Mouse (Mus musculus) kidney, adult 2 months (tissue): ENCODE results near the gene Sar1a. TPM values are rescaled to one million over a fixed set of nuclear protein-coding genes. Genes with fewer than 3 reads are reported as not detected.
A peak's percentile ranks its signal among the peaks of the same experiment; 100 is the strongest.

ENCODE experiments used
- DNase-seq: peaks from one replicate; pipeline ENCODE4 v3.0.0; 2021
- H3K27ac ChIP-seq: fragments of 200-500 bp; 2 replicates; pipeline ENCODE4 v1.5.1; 2012; ENCODE audit warnings: low read depth, low read length, control low read depth, inconsistent platforms; ENCODE audit not compliant: insufficient read depth
- H3K27me3 ChIP-seq: fragments of 200-500 bp; replicated peaks from 2 replicates; pipeline ENCODE4 v1.6.1; 2012; ENCODE audit warnings: mild to moderate bottlenecking, moderate library complexity, low read length, inconsistent platforms; ENCODE audit not compliant: control insufficient read depth, insufficient read depth
- H3K36me3 ChIP-seq: fragments of 200-500 bp; 2 replicates; pipeline ENCODE4 v1.6.1; 2012; ENCODE audit warnings: mild to moderate bottlenecking, moderate library complexity, low read length, inconsistent platforms; ENCODE audit not compliant: control insufficient read depth, insufficient read depth
- H3K4me1 ChIP-seq: fragments of 200-500 bp; 2 replicates; pipeline ENCODE4 v1.6.1; 2011; ENCODE audit warnings: low read length; ENCODE audit not compliant: control insufficient read depth, insufficient read depth
- H3K4me3 ChIP-seq: fragments of 200-500 bp; 2 replicates; pipeline ENCODE4 v1.5.1; 2011; ENCODE audit warnings: mild to moderate bottlenecking, low read depth, low read length, control low read depth; ENCODE audit not compliant: insufficient read depth
- CTCF ChIP-seq: fragments of 200-500 bp; conservative IDR thresholded peaks from 2 replicates; pipeline ENCODE4 v1.5.1; 2011; ENCODE audit warnings: low read depth, mild to moderate bottlenecking, control low read depth, low read length, moderate library complexity, mixed read lengths; ENCODE audit not compliant: insufficient read depth, insufficient read length
- POLR2A ChIP-seq: fragments of 200-500 bp; IDR thresholded peaks from one replicate; pipeline ENCODE4 v1.6.1; 2011; ENCODE audit warnings: low read depth, low read length, control low read depth
- WGBS: fragments of 180-500 bp; shearing (Covaris S2); methylation state at CpG from one replicate; pipeline ENCODE4 v1.1.7; 2018; 5-methylcytosine and 5-hydroxymethylcytosine counted together
- polyA plus RNA-seq: library from polyadenylated mRNA; depleted of rRNA; stranded (reverse); fragments of >200 nt; gene quantifications from 2 replicates; pipeline ENCODE4 v1.2.3, GENCODE M21; 2012

Sar1a gene
- polyA plus RNA-seq, 1 experiment = 67.7 TPM

DNA sequence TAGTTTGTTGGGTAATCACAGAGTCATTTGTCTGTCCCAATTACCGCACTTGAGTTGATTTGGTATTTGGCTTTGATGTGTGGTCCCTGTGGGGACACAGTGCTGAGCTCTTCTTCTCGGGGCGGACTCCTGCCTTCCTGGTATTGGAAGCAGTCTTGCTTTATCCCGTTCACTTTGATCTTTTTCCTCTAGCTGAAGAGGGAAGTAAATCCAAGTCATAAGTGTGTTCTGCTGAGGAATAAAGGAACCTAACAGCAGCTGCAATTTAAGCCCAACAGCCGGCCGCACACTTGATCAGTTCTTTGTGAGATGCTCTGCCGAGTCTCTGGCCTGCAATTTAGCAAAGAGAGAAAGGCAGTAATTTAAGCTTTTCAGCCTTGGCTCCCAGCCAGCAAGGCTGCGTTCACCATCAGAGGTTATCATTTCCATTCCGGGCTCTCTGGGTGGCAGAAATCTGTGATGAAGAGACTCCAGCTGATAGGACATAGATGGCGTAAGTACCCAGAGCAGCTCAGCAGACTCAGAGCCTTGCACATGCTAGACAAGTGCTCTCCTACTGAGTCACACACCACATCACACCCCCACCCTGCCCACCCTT lies 17.6 kb upstream of the Sar1a start:
- no peaks in the 10 kb centered on the region for H3K36me3 ChIP-seq
- no peaks in the 10 kb centered on the region; the same call in 1 of the 2 replicates for H3K4me1 ChIP-seq
- 71% methylated on average over 10 of the region's 10 CpGs for WGBS
- no peak for TF ChIP-seq POLR2A
- no peak for TF ChIP-seq CTCF
- H3K27me3 ChIP-seq = no peaks in the 10 kb centered on the region
- no peak for DNase-seq
- no peak overlapping the region for H3K4me3 ChIP-seq
- H3K27ac ChIP-seq = no peak overlapping the region

- H3K4me3 ChIP-seq = no peak overlapping the region
- H3K4me1 ChIP-seq = no peaks in the 10 kb centered on the region
- no peak overlapping the region for H3K27ac ChIP-seq
- WGBS = 92% methylated on average over 10 of the region's 10 CpGs
- TF ChIP-seq POLR2A (no peak), CTCF (no peak)
- H3K27me3 ChIP-seq = no peaks in the 10 kb centered on the region
- no peaks in the 10 kb centered on the region for H3K36me3 ChIP-seq
- DNase-seq = no peak
Observed at GRCm38 (mm10) chr10:61665111-61665510, 15.0 kb upstream of the Sar1a start.

DNA sequence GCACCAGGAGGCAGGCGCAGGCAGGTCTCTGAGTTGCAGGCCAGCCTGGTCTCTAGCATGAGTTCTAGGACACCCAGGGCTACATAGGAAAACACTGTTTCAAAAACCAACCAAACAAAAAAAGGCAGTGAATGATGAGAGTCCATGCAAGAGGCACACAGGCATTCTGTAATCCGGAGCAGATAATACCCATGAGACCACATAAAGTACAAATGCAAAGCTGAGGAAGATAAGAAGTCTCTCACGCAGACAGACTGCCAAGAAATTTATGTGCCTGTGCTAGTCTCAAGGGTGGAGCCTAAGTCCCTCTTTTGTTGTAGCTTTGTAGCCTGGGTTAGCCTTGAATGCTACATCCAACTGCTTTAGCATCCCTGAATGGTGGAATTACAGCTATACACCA lies 14.4 kb upstream of the Sar1a start:
- WGBS = 89% methylated on average over 3 of the region's 3 CpGs
- TF ChIP-seq CTCF (no peak), POLR2A (no peak)
- no peak for DNase-seq
- H3K4me1 ChIP-seq = no peaks in the 10 kb centered on the region
- no peak overlapping the region for H3K27ac ChIP-seq
- H3K4me3 ChIP-seq = no peak overlapping the region
- H3K27me3 ChIP-seq = no peaks in the 10 kb centered on the region
- no peaks in the 10 kb centered on the region for H3K36me3 ChIP-seq

DNA sequence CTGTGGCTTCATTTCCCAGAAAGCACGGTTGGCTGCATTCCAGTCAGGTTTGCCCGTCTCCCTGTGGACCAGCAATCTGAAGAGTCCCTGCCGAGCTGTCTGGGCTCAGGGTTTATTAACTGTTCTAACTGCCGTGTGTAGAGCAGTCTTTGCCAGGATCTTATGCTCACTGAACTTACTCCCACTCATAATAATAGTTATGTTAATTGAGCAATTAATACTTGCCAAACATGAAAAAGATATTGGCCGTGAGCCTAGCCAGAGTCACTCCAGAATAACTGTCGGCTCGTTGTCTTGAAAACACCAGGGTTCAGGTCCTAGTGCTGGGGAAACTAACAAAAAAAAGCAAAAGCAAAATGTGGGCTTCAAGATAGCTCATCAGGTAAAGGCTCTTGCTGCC lies 10.8 kb upstream of the Sar1a start:
- H3K27me3 ChIP-seq = no peaks in the 10 kb centered on the region
- H3K4me1 ChIP-seq = no peaks in the 10 kb centered on the region
- no peak overlapping the region for H3K27ac ChIP-seq
- TF ChIP-seq CTCF = no peak
- H3K36me3 ChIP-seq = no peaks in the 10 kb centered on the region
- no peak overlapping the region for H3K4me3 ChIP-seq
- 71% methylated on average over 7 of the region's 7 CpGs for WGBS
- no peak for DNase-seq

GRCm38 (mm10) chr10:61669896-61670295 lies 10.2 kb upstream of the Sar1a start:
- no peak for TF ChIP-seq CTCF
- TF ChIP-seq POLR2A = no peak
- Histone ChIP-seq H3K36me3 (no peaks in the 10 kb centered on the region), H3K27me3 (no peaks in the 10 kb centered on the region)

GRCm38 (mm10) chr10:61670758-61671157 lies 9.3 kb upstream of the Sar1a start:
- no peak overlapping the region for H3K27ac ChIP-seq
- TF ChIP-seq POLR2A (no peak), CTCF (peak; percentile 26; the same call in 1 of the 2 replicates)
- DNase-seq = no peak
- H3K27me3 ChIP-seq = no peaks in the 10 kb centered on the region
- no peak overlapping the region for H3K4me3 ChIP-seq
- H3K36me3 ChIP-seq = no peaks in the 10 kb centered on the region
- 97% methylated on average over 3 of the region's 3 CpGs for WGBS
- H3K4me1 ChIP-seq = no peaks in the 10 kb centered on the region

More at GRCm38 (mm10) chr10:61669896-61670295, 10.2 kb upstream of the Sar1a start:
- Histone ChIP-seq H3K4me3 (no peak overlapping the region), H3K4me1 (no peaks in the 10 kb centered on the region), H3K27ac (no peak overlapping the region)
- DNase-seq = no peak

GRCm38 (mm10) chr10:61675935-61676334 lies 4.2 kb upstream of the Sar1a start:
- H3K27ac ChIP-seq = no peak overlapping the region
- no peaks in the 10 kb centered on the region for H3K27me3 ChIP-seq
- H3K4me3 ChIP-seq = no peak overlapping the region
- no peaks in the 10 kb centered on the region for H3K36me3 ChIP-seq
- DNase-seq = peak; percentile 29
- 68% methylated on average over 3 of the region's 3 CpGs for WGBS
- no peak for TF ChIP-seq CTCF
- no peak for TF ChIP-seq POLR2A
- H3K4me1 ChIP-seq = no peaks in the 10 kb centered on the region

DNA sequence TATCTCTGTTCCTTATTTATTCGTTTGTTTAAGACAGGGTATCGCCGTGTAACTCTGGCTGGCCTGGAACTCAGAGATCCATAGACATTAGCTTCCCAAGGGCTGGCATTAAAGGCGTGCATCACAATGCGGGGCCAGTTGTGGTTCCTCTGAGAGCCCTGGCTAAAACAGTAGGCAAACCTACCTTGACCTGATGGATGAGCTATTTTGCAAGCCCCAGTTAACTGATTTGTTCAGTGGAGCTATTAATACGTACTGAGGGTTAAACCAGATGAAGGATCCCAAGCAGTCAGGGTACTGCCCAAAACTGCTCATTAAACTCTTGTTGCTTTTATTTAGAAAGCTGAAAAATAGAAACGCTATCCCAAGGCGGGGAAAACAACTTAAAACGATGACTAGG lies 554 bp upstream of the Sar1a start:
- no peak for DNase-seq
- Histone ChIP-seq H3K27ac (peak overlapping the region; percentile 86), H3K27me3 (no peaks in the 10 kb centered on the region), H3K4me1 (no peaks in the 10 kb centered on the region), H3K4me3 (peak overlapping the region; percentile 66), H3K36me3 (no peaks in the 10 kb centered on the region)
- 32% methylated on average over 9 of the region's 9 CpGs for WGBS
- TF ChIP-seq POLR2A (no peak), CTCF (no peak)
